Mouse (Mus musculus) heart, embryonic 14.5 days (tissue): ENCODE measurements at regions not wholly inside any gene's neighbourhood (a gene's known extent, or its start where the extent isn't known, plus 50 kb on each side); places are given as distances from the start of the nearest gene placed in this dataset.

Source experiments
- ATAC-seq: fragments of 200-750 bp; cut with Nextera tagmentation; 2 replicates; pipeline ENCODE4 v1.8.0; 2017; ENCODE audit warnings: low read depth, moderate TSS enrichment; ENCODE audit not compliant: insufficient number of reproducible peaks, insufficient read depth, low FRiP score
- H3K27ac ChIP-seq, 2 experiments: fragments of 200-500 bp in 1 of 2; fragments of 300-500 bp in 1 of 2; sonication (generic) in 1 of 2; replicated peaks in 1 of 2; 2 replicates each; pipeline ENCODE4 v1.5.1; 2012 to 2014; ENCODE audit warnings: low read depth in 2 of 2, low read length in 2 of 2, control low read depth in 1 of 2, mild to moderate bottlenecking in 1 of 2, mixed read lengths in 1 of 2; ENCODE audit not compliant: control insufficient read depth in 1 of 2, insufficient read depth in 1 of 2
- H3K27me3 ChIP-seq: fragments of 300-500 bp; sonication (generic); 2 replicates; pipeline ENCODE4 v1.6.1; 2014; ENCODE audit warnings: mild to moderate bottlenecking, low read length, control low read depth; ENCODE audit not compliant: control insufficient read depth, insufficient read depth
- H3K36me3 ChIP-seq: fragments of 300-500 bp; sonication (generic); 2 replicates; pipeline ENCODE4 v1.6.1; 2014; ENCODE audit warnings: mild to moderate bottlenecking, control low read depth, low read length, mixed read lengths; ENCODE audit not compliant: control insufficient read depth, insufficient read depth
- H3K4me1 ChIP-seq, 2 experiments: fragments of 200-500 bp in 1 of 2; fragments of 300-500 bp in 1 of 2; sonication (generic) in 1 of 2; 2 replicates each; pipeline ENCODE4 v1.6.1; 2012 to 2014; ENCODE audit warnings: low read length in 2 of 2, control low read depth in 1 of 2, mixed read lengths in 1 of 2; ENCODE audit not compliant: control insufficient read depth in 2 of 2, insufficient read depth in 2 of 2
- H3K4me2 ChIP-seq: fragments of 300-500 bp; sonication (generic); 2 replicates; pipeline ENCODE4 v1.6.1; 2014; ENCODE audit warnings: mild to moderate bottlenecking, low read length
- H3K4me3 ChIP-seq, 2 experiments: fragments of 200-500 bp in 1 of 2; fragments of 300-500 bp in 1 of 2; sonication (generic) in 1 of 2; 2 replicates each; pipeline ENCODE4 v1.5.1; 2012 to 2014; ENCODE audit warnings: low read length in 2 of 2, mild to moderate bottlenecking in 2 of 2, control low read depth in 1 of 2, low read depth in 1 of 2, moderate library complexity in 1 of 2; ENCODE audit not compliant: control insufficient read depth in 1 of 2, insufficient read depth in 1 of 2
- H3K9ac ChIP-seq: fragments of 300-500 bp; sonication (generic); 2 replicates; pipeline ENCODE4 v1.6.1; 2014; ENCODE audit warnings: mild to moderate bottlenecking, low read length
- H3K9me3 ChIP-seq: fragments of 300-500 bp; sonication (generic); 2 replicates; pipeline ENCODE4 v1.6.1; 2016; ENCODE audit warnings: low read length, control low read depth; ENCODE audit not compliant: control insufficient read depth
- WGBS: fragments of 180-500 bp; shearing (Covaris S2); extraction: QIAGEN DNeasy Blood & Tissue Kit; methylation state at CpG from one replicate; pipeline ENCODE4 v1.1.7; 2014; 5-methylcytosine and 5-hydroxymethylcytosine counted together

- H3K4me2 ChIP-seq: no peak overlapping the region
- H3K27ac ChIP-seq: no peak overlapping the region
- H3K9me3 ChIP-seq: no peaks in the 10 kb centered on the region
- 43% methylated on average over 5 of the region's 5 CpGs for WGBS
- H3K27me3 ChIP-seq: 0 out of 2 replicates have a peak, but pooled peaks cover 3% of the 10 kb centered on the region
- ATAC-seq: no peak
- no peak overlapping the region for H3K4me3 ChIP-seq
- no peaks in the 10 kb centered on the region for H3K36me3 ChIP-seq
- H3K9ac ChIP-seq: no peak overlapping the region
- no peaks in the 10 kb centered on the region for H3K4me1 ChIP-seq
Measured at GRCm38 (mm10) chr13:103643486-103643885, 130.9 kb downstream of the Srek1 start.

- Histone ChIP-seq H3K4me1 (no peaks in the 10 kb centered on the region), H3K9me3 (no peaks in the 10 kb centered on the region), H3K27ac (no peak overlapping the region), H3K27me3 (0 out of 2 replicates have a peak, but pooled peaks cover 3% of the 10 kb centered on the region), H3K4me3 (no peak overlapping the region), H3K36me3 (no peaks in the 10 kb centered on the region), H3K4me2 (no peak overlapping the region), H3K9ac (no peak overlapping the region)
- ATAC-seq: no peak
- 75% methylated on average over 10 of the region's 10 CpGs for WGBS
Measured at GRCm38 (mm10) chr13:103642542-103643375, 131.6 kb downstream of the Srek1 start.

GRCm38 (mm10) chr13:103638038-103638437, 136.4 kb downstream of the Srek1 start:
- ATAC-seq: no peak
- no peak overlapping the region for H3K27ac ChIP-seq
- H3K27me3 ChIP-seq: no peaks in the 10 kb centered on the region
- H3K9ac ChIP-seq: no peak overlapping the region
- H3K4me2 ChIP-seq: no peak overlapping the region
- H3K4me3 ChIP-seq: no peak overlapping the region
- H3K36me3 ChIP-seq: no peaks in the 10 kb centered on the region
- H3K4me1 ChIP-seq: no peaks in the 10 kb centered on the region
- H3K9me3 ChIP-seq: no peaks in the 10 kb centered on the region

GRCm38 (mm10) chr13:103637414-103637813, 137.0 kb downstream of the Srek1 start:
- Histone ChIP-seq H3K4me1 (no peaks in the 10 kb centered on the region), H3K4me2 (no peak overlapping the region), H3K9ac (no peak overlapping the region), H3K9me3 (no peaks in the 10 kb centered on the region), H3K4me3 (no peak overlapping the region), H3K36me3 (no peaks in the 10 kb centered on the region), H3K27me3 (no peaks in the 10 kb centered on the region), H3K27ac (no peak overlapping the region)
- ATAC-seq: no peak
- 88% methylated on average over 3 of the region's 3 CpGs for WGBS

- 83% methylated on average over 2 of the region's 2 CpGs for WGBS
- ATAC-seq: no peak
- H3K27me3 ChIP-seq: no peaks in the 10 kb centered on the region
Measured at GRCm38 (mm10) chr13:103636595-103636994, 137.8 kb downstream of the Srek1 start.

GRCm38 (mm10) chr13:103623810-103624209, 150.6 kb downstream of the Srek1 start:
- peaks cover 0 to 7% of the 10 kb centered on the region in 2 experiments; a peak in 2 of 4 replicates for H3K4me1 ChIP-seq
- H3K4me3 ChIP-seq: no peak overlapping the region
- H3K27ac ChIP-seq: no peak overlapping the region
- no peak overlapping the region for H3K4me2 ChIP-seq
- H3K9ac ChIP-seq: no peak overlapping the region
- no peaks in the 10 kb centered on the region for H3K9me3 ChIP-seq
- H3K36me3 ChIP-seq: no peaks in the 10 kb centered on the region
- no peaks in the 10 kb centered on the region for H3K27me3 ChIP-seq
- 44% methylated on average over 2 of the region's 2 CpGs for WGBS
- ATAC-seq: no peak

More at GRCm38 (mm10) chr13:103636595-103636994, 137.8 kb downstream of the Srek1 start:
- no peak overlapping the region for H3K4me2 ChIP-seq
- no peaks in the 10 kb centered on the region for H3K4me1 ChIP-seq
- no peak overlapping the region for H3K27ac ChIP-seq
- H3K9ac ChIP-seq: no peak overlapping the region
- no peaks in the 10 kb centered on the region for H3K36me3 ChIP-seq
- no peak overlapping the region for H3K4me3 ChIP-seq
- H3K9me3 ChIP-seq: no peaks in the 10 kb centered on the region

- no peak overlapping the region for H3K9ac ChIP-seq
- no peak overlapping the region for H3K27ac ChIP-seq
- H3K4me2 ChIP-seq: no peak overlapping the region
- H3K9me3 ChIP-seq: no peaks in the 10 kb centered on the region
- no peaks in the 10 kb centered on the region for H3K27me3 ChIP-seq
- H3K36me3 ChIP-seq: no peaks in the 10 kb centered on the region
- H3K4me1 ChIP-seq: peaks cover 0 to 7% of the 10 kb centered on the region in 2 experiments; a peak in 2 of 4 replicates
- 70% methylated on average over 6 of the region's 6 CpGs for WGBS
- no peak overlapping the region for H3K4me3 ChIP-seq
- no peak for ATAC-seq
Measured at GRCm38 (mm10) chr13:103623319-103623718, 151.1 kb downstream of the Srek1 start.

- 56% methylated on average over 5 of the region's 5 CpGs for WGBS
Measured at GRCm38 (mm10) chr13:103622324-103622723, 152.1 kb downstream of the Srek1 start.

More at GRCm38 (mm10) chr13:103622324-103622723, 152.1 kb downstream of the Srek1 start:
- Histone ChIP-seq H3K4me1 (peaks cover 0 to 7% of the 10 kb centered on the region in 2 experiments; a peak in 2 of 4 replicates), H3K9me3 (no peaks in the 10 kb centered on the region), H3K36me3 (no peaks in the 10 kb centered on the region), H3K4me2 (no peak overlapping the region), H3K27ac (no peak overlapping the region), H3K27me3 (no peaks in the 10 kb centered on the region), H3K9ac (no peak overlapping the region), H3K4me3 (no peak overlapping the region)
- no peak for ATAC-seq
